Mouse (Mus musculus) naive thymus-derived CD4-positive, alpha-beta T cell, adult 2 months (primary cell): ENCODE measurements at regions not wholly inside any gene's neighbourhood (a gene's known extent, or its start where the extent isn't known, plus 50 kb on each side); places are given as distances from the start of the nearest gene placed in this dataset.

ENCODE experiments used
- DNase-seq: peaks from one replicate; pipeline ENCODE4 v3.0.0-alpha.2; 2011; ENCODE audit warnings: low read depth

- no peak for DNase-seq
Measured at GRCm38 (mm10) chr15:63377258-63377657, 467.7 kb downstream of the Gsdmc2 start.

DNA sequence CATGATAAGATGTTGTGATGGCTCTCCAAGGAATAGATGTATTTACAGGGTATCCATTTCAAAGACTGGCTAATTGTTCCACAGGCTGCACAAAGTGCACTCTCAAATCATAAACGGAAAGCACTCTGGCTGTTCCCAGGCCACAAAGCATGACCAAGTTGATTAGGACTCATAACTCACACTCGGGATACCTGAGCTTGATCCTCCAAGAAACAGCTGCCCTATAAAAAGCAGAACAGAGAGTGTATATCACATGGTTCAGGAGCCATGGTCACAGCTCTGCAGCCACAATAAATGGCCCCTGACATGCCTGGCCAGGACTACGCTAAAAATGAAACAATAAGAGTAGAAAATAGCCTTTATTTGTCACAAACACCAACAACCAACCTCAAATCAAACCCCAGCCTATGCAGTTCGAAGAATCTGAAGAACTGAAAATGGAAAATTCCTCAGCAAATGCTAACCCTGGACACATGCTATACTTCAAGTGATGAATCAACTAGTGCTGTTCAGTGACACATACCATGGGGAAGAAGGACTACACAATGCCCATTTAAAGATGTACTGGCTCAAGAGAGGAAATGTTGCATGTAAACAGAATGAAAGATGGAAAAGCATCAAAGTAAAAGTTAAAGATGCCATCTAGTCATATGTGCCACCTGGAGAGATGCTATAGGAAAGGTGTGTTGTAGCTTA lies 473.5 kb downstream of the Gsdmc2 start:
- DNase-seq = no peak

DNA sequence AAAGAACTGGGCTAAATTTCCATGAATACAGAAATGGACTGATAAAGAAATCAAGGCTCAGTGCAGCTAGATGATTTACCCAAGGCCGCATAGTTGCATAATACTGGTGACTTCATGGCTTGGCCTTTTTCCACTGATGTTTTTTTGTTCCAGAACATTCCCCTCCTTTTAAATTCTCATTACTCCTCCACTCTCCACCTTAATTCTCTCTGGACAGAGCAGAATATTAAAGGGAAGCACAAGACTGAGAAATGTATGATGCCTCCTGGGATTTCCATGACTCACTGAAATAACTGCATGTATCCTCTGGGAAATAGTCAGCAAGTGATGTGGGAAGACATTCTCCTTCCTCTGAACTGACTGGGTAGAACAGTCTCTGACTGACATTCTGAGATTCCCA lies 480.5 kb downstream of the Gsdmc2 start:
- DNase-seq = no peak

GRCm38 (mm10) chr15:63360402-63360801 lies 484.6 kb downstream of the Gsdmc2 start:
- DNase-seq = no peak

DNA sequence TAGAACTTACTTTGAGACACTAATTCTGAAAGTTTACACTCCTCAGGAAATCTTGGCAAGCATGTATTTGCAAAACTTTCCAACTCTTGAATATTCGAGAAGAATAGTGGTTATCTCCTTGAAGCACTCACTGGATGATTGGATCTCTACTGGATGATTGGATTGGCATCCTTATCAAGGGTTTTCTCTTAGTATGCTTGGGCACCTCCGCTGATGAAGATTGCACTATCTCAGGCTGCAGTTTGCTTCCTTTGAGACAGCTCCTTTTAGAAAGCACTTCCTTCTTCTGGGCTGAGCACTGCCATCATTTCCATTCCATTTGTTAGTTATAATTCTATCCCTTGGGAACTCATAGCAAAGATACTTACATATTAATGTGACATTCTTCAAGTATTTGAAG lies 503.2 kb downstream of the Gsdmc2 start:
- DNase-seq = no peak

- no peak for DNase-seq
Measured at GRCm38 (mm10) chr15:63340322-63341060, 504.5 kb downstream of the Gsdmc2 start.

DNA sequence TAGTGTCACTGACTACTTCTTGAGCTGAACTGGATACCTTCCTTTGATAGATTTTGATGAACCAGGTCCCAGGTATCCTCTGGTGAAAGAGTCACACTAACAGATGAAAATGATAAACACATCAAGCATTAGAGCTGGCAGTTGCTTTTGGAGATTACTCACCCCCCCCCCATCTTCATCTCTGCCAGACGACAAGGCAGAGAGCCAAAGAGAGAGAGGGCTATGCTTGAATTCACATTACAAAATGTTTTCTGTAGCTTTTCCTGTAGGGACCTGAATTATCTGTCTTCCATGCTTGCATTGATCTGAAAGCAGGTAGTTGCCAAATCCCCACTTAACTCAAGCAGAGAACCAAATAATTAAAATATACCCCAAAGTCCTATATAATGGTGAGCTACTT lies 525.3 kb downstream of the Gsdmc2 start:
- no peak for DNase-seq

- no peak for DNase-seq
Measured at GRCm38 (mm10) chr15:63310426-63310825, 534.6 kb downstream of the Gsdmc2 start.

- no peak for DNase-seq
Measured at GRCm38 (mm10) chr15:63299311-63299710, 545.7 kb downstream of the Gsdmc2 start.

GRCm38 (mm10) chr15:63288534-63288933 lies 556.4 kb downstream of the Gsdmc2 start:
- DNase-seq = no peak

GRCm38 (mm10) chr15:63286026-63286425 lies 559.0 kb downstream of the Gsdmc2 start:
- peak; percentile 9 for DNase-seq

DNA sequence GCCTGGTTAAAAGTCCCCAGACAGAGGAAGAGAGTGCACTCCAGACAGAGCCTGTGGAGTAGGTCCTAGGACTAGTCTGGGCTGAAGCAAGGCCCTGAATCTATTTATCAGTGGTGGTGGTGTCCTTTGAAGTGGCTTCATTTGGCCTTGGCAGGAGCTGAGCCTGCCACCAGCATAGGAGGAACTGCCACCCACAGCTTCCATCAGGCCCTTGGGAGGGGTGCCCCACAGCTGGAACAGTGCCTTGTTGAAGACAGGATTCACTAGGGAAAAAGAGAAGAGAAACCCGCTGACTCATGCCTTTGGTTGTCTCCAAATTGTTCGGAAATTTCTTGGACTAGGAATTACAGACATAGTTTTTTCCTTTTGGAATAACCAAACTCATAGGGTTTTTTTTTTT lies 574.6 kb downstream of the Gsdmc2 start:
- DNase-seq = no peak

DNA sequence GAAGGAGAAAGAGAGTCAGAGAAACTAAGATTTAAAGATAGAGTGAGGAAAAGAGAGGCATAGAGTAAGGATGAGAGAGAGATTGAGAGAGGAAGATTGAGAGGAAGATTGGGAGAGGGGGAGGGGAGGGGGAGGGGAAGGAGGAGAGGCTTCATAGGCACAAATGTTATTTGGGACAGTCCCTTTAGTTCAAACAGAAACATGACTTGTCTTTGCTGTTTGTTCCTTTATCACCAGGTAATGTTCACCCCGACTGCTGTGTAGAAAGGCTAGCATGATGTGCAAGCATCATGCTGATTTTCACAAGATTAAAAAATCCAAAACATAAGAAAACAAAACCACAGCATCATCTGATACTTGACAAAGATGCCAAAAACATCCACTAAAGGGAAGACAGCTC lies 579.1 kb downstream of the Gsdmc2 start:
- DNase-seq = no peak

DNA sequence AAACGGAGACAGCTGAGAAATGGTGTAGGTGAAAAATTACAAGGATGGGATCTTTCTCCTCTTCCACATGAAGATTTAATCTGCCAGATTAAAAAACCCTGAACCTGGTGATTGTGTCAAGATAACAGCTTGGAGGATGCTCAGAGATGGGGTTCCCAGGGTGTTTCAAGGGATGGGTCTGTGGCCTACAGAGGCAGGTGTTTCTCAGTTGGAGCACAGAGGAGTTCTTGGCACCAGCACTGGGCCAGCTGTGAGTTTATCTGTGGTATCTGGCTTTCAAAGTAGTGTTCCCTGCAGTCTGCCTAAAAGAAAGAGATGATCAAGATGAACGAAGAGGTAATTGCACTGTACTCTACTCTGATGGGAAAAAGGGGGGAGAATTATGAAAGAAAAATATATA lies 589.2 kb downstream of the Gsdmc2 start:
- no peak for DNase-seq

- DNase-seq = no peak
Measured at GRCm38 (mm10) chr15:63252781-63253340, 592.1 kb downstream of the Gsdmc2 start.

GRCm38 (mm10) chr15:63238601-63239000 lies 606.4 kb downstream of the Gsdmc2 start:
- no peak for DNase-seq

DNA sequence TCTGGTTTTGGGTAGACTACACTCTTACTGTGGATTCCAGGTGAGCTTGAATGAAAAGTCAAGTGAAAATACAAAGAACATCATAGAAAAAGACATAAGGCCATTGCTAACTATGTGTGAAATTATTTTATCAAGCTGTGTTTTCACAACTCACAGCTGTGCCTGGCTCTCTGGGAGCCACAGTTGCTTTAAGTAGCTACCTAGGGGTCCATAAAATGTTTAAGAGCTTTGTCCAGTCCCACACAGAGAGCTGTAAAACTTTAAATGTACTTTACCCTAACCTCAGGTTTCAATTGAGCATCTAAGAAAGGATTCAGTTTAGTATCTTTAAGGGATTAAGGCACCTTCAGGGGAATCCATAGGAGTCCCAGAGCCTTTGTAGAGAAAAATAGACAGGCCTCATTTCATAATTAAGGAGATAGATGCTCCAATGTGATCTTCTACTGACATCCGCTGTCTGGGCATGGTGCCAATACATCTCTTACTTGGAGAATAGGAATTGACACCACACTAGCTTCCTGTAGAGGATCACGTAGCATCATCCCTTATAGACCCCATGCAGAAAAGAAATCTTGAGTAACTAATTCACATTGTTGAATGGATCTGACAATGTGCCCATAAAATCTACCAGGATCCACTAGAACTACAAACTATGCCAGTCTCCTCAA lies 626.5 kb downstream of the Gsdmc2 start:
- DNase-seq = no peak

DNA sequence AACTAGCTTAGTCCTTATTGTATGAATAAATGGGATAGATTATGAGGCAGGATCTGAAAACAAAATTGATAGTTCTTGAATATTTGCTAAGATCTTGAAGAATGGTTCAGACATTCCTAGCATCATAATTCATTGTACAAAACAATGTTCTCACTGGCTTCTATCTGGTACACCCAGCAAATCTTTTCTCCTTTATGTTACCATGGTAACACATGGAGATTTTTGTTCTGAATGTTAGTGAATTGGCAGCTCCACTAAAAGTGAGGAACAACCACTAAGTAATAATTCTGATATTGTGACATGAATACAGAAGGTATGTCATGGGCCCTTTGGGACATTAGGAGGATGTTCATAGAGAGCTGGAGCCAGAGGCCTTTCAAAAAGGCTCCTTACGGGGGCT lies 639.8 kb downstream of the Gsdmc2 start:
- no peak for DNase-seq

DNA sequence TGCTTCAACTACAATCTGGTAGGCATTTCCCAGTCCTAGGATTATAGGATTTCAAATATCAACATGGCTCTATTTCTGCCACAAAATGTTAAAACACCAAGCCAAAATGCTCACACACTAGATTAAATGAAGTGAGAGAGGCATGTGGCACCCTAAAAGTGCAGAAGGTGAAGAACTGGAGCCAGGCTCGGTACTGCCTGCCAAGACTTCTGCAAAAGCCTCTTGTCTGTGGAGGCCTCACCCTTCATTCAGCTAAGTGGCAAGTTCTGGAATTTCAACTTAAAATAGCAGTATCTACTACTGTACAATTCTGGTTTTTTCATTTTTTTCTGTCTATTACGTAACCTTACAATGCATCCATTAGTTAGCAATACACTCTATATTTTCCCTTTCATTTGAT lies 649.9 kb downstream of the Gsdmc2 start:
- DNase-seq = no peak

GRCm38 (mm10) chr15:63194492-63194797 lies 650.5 kb downstream of the Gsdmc2 start:
- no peak for DNase-seq

- no peak for DNase-seq
Measured at GRCm38 (mm10) chr15:63193617-63194491, 651.1 kb downstream of the Gsdmc2 start.

DNA sequence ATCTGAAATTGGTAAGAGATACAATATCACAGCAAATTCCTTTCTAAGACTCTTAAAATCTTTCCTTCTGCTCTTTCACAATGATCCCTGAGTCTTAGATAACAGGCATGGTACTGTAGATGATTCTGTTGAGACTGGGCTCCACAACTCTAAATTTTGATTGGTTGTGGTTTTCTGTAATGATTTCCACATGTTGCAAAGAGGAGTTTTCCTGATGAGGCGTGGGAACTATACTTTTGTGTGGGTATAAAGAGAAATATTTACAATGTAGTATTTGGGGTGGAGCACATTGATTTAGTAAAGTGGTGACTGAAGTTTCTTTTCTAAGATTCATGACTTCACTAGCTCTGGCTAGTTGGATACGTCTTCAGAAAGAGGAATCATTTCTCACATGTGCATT lies 653.2 kb downstream of the Gsdmc2 start:
- DNase-seq = no peak
